ENCODE assay signal across 8 mouse cellular contexts in genomic region chr11:5739846-5740245, GRCm38 (mm10). TPM values are rescaled to one million over a fixed set of nuclear protein-coding genes. Genes with fewer than 3 reads are reported as not detected.
DNase-seq lines count a peak whose midpoint lies in the region; ATAC-seq and TF ChIP-seq lines count a peak whose summit lies in the region.

No protein-coding gene starts in this region.

- TF ChIP-seq CTCF in liver, embryonic 14.5 days (IDR thresholded peaks at IDR 0.05; ENCODE audit: low read depth): no peak

- WGBS in heart, embryonic 12.5 days: 58% methylated on average over 3 of the region's 3 CpGs
- 53% methylated on average over 3 of the region's 3 CpGs for WGBS in hindbrain, embryonic 14.5 days
- 49% methylated on average over 3 of the region's 3 CpGs for WGBS in liver, embryonic 14.5 days (ENCODE audit: insufficient replicate concordance)

- H3K27ac ChIP-seq in heart, embryonic 12.5 days (ENCODE audit: poor library complexity, severe bottlenecking): peak overlapping the region; percentile 69
- no peak overlapping the region for H3K27ac ChIP-seq in hindbrain, embryonic 14.5 days
- H3K27ac ChIP-seq in liver, embryonic 14.5 days: peak overlapping the region; percentile 21; the same call in 1 of the 2 replicates

- DNase-seq in heart, postnatal 36 days: no peak
- DNase-seq in adipocyte (ENCODE audit: low spot score): peak; percentile 72
- no peak for DNase-seq in hindbrain, embryonic 14.5 days (ENCODE audit: low spot score)
- no peak for DNase-seq in liver, embryonic 14.5 days (ENCODE audit: low read depth in 3 of 3, low spot score in 3 of 3)
- DNase-seq in natural killer cell, adult 2 months (ENCODE audit: low spot score in 2 of 2): no peak
- DNase-seq in embryo, embryonic 10.5 days (ENCODE audit: low spot score): no peak
- no peak for DNase-seq in left cerebral cortex, adult 8-10 months (ENCODE audit: low spot score in 2 of 2)

- peak overlapping the region; percentile 54 for H3K9ac ChIP-seq in heart, embryonic 12.5 days
- peak overlapping the region; percentile 16; the same call in 1 of the 2 replicates for H3K9ac ChIP-seq in hindbrain, embryonic 14.5 days
- peak overlapping the region; percentile 32 for H3K9ac ChIP-seq in liver, embryonic 14.5 days (replicated peaks)

- peaks cover 37% of the 10 kb centered on the region for H3K4me1 ChIP-seq in heart, embryonic 12.5 days (replicated peaks)
- H3K4me1 ChIP-seq in hindbrain, embryonic 14.5 days (replicated peaks; ENCODE audit: control insufficient read depth, insufficient read depth, low read length): peaks cover 11% of the 10 kb centered on the region
- H3K4me1 ChIP-seq in liver, embryonic 14.5 days (replicated peaks; ENCODE audit: control insufficient read depth in 2 of 2, insufficient read depth in 2 of 2, low read length in 1 of 2): peaks cover 6 to 9% of the 10 kb centered on the region in 2 experiments; a peak in 3 of 4 replicates

- 0 out of 2 replicates have a peak, but pooled peaks cover 2% of the 10 kb centered on the region for H3K36me3 ChIP-seq in heart, embryonic 12.5 days
- no peaks in the 10 kb centered on the region for H3K36me3 ChIP-seq in hindbrain, embryonic 14.5 days (replicated peaks; ENCODE audit: control insufficient read depth, insufficient read depth)
- H3K36me3 ChIP-seq in liver, embryonic 14.5 days (replicated peaks; ENCODE audit: control insufficient read depth, insufficient read depth, low read depth): no peaks in the 10 kb centered on the region

- H3K27me3 ChIP-seq in heart, embryonic 12.5 days (replicated peaks): no peaks in the 10 kb centered on the region
- no peaks in the 10 kb centered on the region for H3K27me3 ChIP-seq in hindbrain, embryonic 14.5 days (ENCODE audit: control insufficient read depth, insufficient read depth, low read length)
- H3K27me3 ChIP-seq in liver, embryonic 14.5 days (ENCODE audit: control insufficient read depth, insufficient read depth, low read length): no peaks in the 10 kb centered on the region

- H3K4me3 ChIP-seq in heart, embryonic 12.5 days: peak overlapping the region; percentile 71
- peak overlapping the region; percentile 93 for H3K4me3 ChIP-seq in hindbrain, embryonic 14.5 days (replicated peaks; ENCODE audit: low read length)
- H3K4me3 ChIP-seq in liver, embryonic 14.5 days (ENCODE audit: insufficient read depth in 1 of 2, low read depth in 2 of 2, low read length in 2 of 2): peak overlapping the region; percentile 12 to 72; a peak in 3 of 4 replicates

- TF ChIP-seq EP300 in liver, embryonic 14.5 days (IDR thresholded peaks at IDR 0.05; ENCODE audit: low read depth): no peak

- ATAC-seq in heart, embryonic 12.5 days (ENCODE audit: insufficient number of reproducible peaks, low FRiP score): no peak
- ATAC-seq in hindbrain, embryonic 14.5 days (ENCODE audit: low FRiP score): no peak
- no peak for ATAC-seq in liver, embryonic 14.5 days (ENCODE audit: insufficient read depth)

- no peaks in the 10 kb centered on the region for H3K9me3 ChIP-seq in heart, embryonic 12.5 days (replicated peaks)
- no peaks in the 10 kb centered on the region for H3K9me3 ChIP-seq in hindbrain, embryonic 14.5 days (ENCODE audit: control insufficient read depth, low read length)
- H3K9me3 ChIP-seq in liver, embryonic 14.5 days (ENCODE audit: control insufficient read depth, low read length): no peaks in the 10 kb centered on the region

- intact Hi-C loops in heart, postnatal 36 days (cut with DNase I): loop anchor here (1.0 to 2.0 kb wide), 3 partner anchors 22 to 49 kb away; partner anchors contain the start of genes Dbnl and Urgcp

- peak overlapping the region; percentile 74 for H3K4me2 ChIP-seq in heart, embryonic 12.5 days
- peak overlapping the region; percentile 91 for H3K4me2 ChIP-seq in hindbrain, embryonic 14.5 days (replicated peaks)
- H3K4me2 ChIP-seq in liver, embryonic 14.5 days (ENCODE audit: low read depth): peak overlapping the region; percentile 72

RNA-seq across cellular contexts. Expression of gene Urgcp, which starts 22.3 kb away (rescaled TPM):
- 32.2 and 33.8 TPM in 2 replicates for polyA plus RNA-seq in heart, embryonic 12.5 days (2016; fragmentation: Nextera tagmentation; extraction: Ambion mirVana)
- 10 to 100 TPM; 57.1 to 59.1 TPM for total RNA-seq in heart, postnatal 36 days (2021)
- polyA plus RNA-seq in hindbrain, embryonic 14.5 days (2014; fragmentation: Nextera tagmentation; extraction: Ambion mirVana): 26.2 and 26.8 TPM in 2 replicates
- 2.9 and 3.5 TPM in 2 replicates for polyA plus RNA-seq in liver, embryonic 14.5 days (2012; rRNA removed)
- 4.7 and 6.3 TPM in 2 replicates for polyA plus RNA-seq in liver, embryonic 14.5 days (2014; fragmentation: Nextera tagmentation; extraction: Ambion mirVana)
- 10 to 100 TPM; 71.7 to 74.7 (median 73.3) TPM for total RNA-seq in left cerebral cortex, adult 8-10 months (2022)

RNA-seq across cellular contexts. Expression of gene Mrps24, which starts 24.4 kb away (rescaled TPM):
- 167 and 171 TPM in 2 replicates for polyA plus RNA-seq in heart, embryonic 12.5 days (2016; fragmentation: Nextera tagmentation; extraction: Ambion mirVana)
- 100 to 1,000 TPM; 157 to 168 TPM for total RNA-seq in heart, postnatal 36 days (2021)
- 186 and 224 TPM in 2 replicates for polyA plus RNA-seq in hindbrain, embryonic 14.5 days (2014; fragmentation: Nextera tagmentation; extraction: Ambion mirVana)
- 46.6 and 61.8 TPM in 2 replicates for polyA plus RNA-seq in liver, embryonic 14.5 days (2012; rRNA removed)
- polyA plus RNA-seq in liver, embryonic 14.5 days (2014; fragmentation: Nextera tagmentation; extraction: Ambion mirVana): 130 TPM in 2 replicates
- 10 to 100 TPM; 58.0 to 65.8 (median 61.4) TPM for total RNA-seq in left cerebral cortex, adult 8-10 months (2022)

RNA-seq across cellular contexts. Expression of gene Dbnl, which starts 48.4 kb away (rescaled TPM):
- 87.0 and 88.0 TPM in 2 replicates for polyA plus RNA-seq in heart, embryonic 12.5 days (2016; fragmentation: Nextera tagmentation; extraction: Ambion mirVana)
- total RNA-seq in heart, postnatal 36 days (2021): 10 to 100 TPM; 27.5 to 30.3 TPM
- polyA plus RNA-seq in hindbrain, embryonic 14.5 days (2014; fragmentation: Nextera tagmentation; extraction: Ambion mirVana): 133 TPM in 2 replicates
- polyA plus RNA-seq in liver, embryonic 14.5 days (2012; rRNA removed): 27.8 and 31.3 TPM in 2 replicates
- 35.9 and 39.7 TPM in 2 replicates for polyA plus RNA-seq in liver, embryonic 14.5 days (2014; fragmentation: Nextera tagmentation; extraction: Ambion mirVana)
- total RNA-seq in left cerebral cortex, adult 8-10 months (2022): 10 to 100 TPM; 59.1 to 73.2 (median 66.7) TPM

Comparison
In these comparisons a context has a peak if more than half of its experiments do, and no peak if none do; other contexts are left out.
1. H3K4me3 ChIP-seq: peak in every context shown above with its lines; median percentile 93 in hindbrain, embryonic 14.5 days; 71 in heart, embryonic 12.5 days; 42 in liver, embryonic 14.5 days.